Mouse (Mus musculus) intestine, embryonic 15.5 days (tissue): ENCODE results near the gene Polq. TPM values are rescaled to one million over a fixed set of nuclear protein-coding genes. Genes with fewer than 3 reads are reported as not detected.
A peak's percentile ranks its signal among the peaks of the same experiment; 100 is the strongest.

Experiments used
- ATAC-seq: fragments of 200-750 bp; cut with Nextera tagmentation; 2 replicates; pipeline ENCODE4 v1.8.0; 2017; ENCODE audit warnings: moderate TSS enrichment, moderate library complexity
- H3K27ac ChIP-seq: fragments of 300-500 bp; sonication (generic); 2 replicates; pipeline ENCODE4 v1.5.1; 2015; ENCODE audit warnings: mild to moderate bottlenecking, inconsistent platforms
- H3K27me3 ChIP-seq: fragments of 300-500 bp; sonication (generic); replicated peaks from 2 replicates; pipeline ENCODE4 v1.6.1; 2015; ENCODE audit warnings: inconsistent platforms
- H3K36me3 ChIP-seq: fragments of 300-500 bp; sonication (generic); 2 replicates; pipeline ENCODE4 v1.6.1; 2015; ENCODE audit warnings: inconsistent platforms
- H3K4me1 ChIP-seq: fragments of 300-500 bp; sonication (generic); replicated peaks from 2 replicates; pipeline ENCODE4 v1.6.1; 2015; ENCODE audit warnings: inconsistent platforms
- H3K4me2 ChIP-seq: fragments of 300-500 bp; sonication (generic); replicated peaks from 2 replicates; pipeline ENCODE4 v1.6.1; 2015; ENCODE audit warnings: mild to moderate bottlenecking, inconsistent platforms
- H3K4me3 ChIP-seq: fragments of 300-500 bp; sonication (generic); replicated peaks from 2 replicates; pipeline ENCODE4 v1.5.1; 2015; ENCODE audit warnings: inconsistent platforms
- H3K9ac ChIP-seq: fragments of 300-500 bp; sonication (generic); 2 replicates; pipeline ENCODE4 v1.6.1; 2015; ENCODE audit warnings: inconsistent platforms
- H3K9me3 ChIP-seq: fragments of 300-500 bp; sonication (generic); 2 replicates; pipeline ENCODE4 v1.6.1; 2016; ENCODE audit warnings: inconsistent platforms
- WGBS: fragments of 180-500 bp; shearing (Covaris S2); methylation state at CpG from one replicate; pipeline ENCODE4 v1.1.7; 2015; 5-methylcytosine and 5-hydroxymethylcytosine counted together
- polyA plus RNA-seq: library from polyadenylated mRNA; unstranded; fragments of >200 nt; fragmentation: Nextera tagmentation; extraction: Ambion mirVana; gene quantifications from 2 replicates; pipeline ENCODE4 v1.2.1, GENCODE M21; 2015

Polq gene
- 5.3 and 6.3 TPM in 2 replicates for polyA plus RNA-seq

DNA sequence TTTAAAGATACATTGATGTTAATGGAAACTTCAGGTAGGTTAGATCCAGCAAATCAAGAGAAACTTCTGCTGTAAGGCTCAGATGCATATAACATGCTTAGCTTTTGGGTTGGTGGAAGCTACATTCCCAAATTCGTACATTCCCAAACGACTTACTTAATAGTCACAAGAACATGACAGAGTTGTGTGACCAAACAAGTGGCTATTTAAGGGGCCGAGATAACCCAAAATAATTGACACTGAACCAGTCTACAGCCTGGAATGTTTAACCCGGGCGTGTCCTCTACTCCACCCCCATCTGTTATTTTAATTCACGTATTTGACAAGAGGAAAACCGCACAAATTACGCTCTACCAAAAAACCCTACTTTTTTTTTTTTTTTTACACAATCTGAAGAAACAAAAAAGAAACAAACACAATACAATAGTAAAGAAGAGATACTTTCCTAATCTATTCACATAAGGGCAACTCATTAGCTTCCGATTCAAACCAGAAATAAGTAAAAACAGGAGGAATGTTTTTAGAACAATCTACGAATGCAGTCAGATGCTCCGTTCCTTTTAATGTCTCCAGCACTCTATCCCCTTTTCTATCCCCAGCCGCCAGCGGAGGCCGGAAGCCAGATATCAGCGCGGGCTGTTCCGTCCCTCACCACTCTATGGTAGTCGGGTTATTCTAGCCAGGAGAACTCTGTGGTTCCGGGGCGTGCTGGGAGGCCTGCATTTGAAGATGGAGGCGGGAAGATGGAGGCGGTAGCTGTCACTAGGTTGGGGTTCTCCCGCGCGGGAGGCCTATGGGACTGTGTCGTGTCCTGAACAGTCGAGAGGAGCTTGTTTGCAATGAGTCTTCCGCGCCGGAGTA is at the start of gene Polq:
Gene Polq, plus strand, starts transcription at position 726 of the 861 bp plus-strand sequence.
- ATAC-seq: peak; percentile 99
- no peaks in the 10 kb centered on the region for H3K4me1 ChIP-seq
- WGBS: 3% methylated on average over 30 of the region's 30 CpGs
- peak within 1 kb of the TSS; percentile 57 for H3K9ac ChIP-seq
- H3K27me3 ChIP-seq: no peaks in the 10 kb centered on the region
- no peaks in the 10 kb centered on the region for H3K9me3 ChIP-seq
- peak within 1 kb of the TSS; percentile 83 for H3K4me3 ChIP-seq
- peak within 1 kb of the TSS; percentile 84 for H3K4me2 ChIP-seq
- H3K36me3 ChIP-seq: no peaks in the 10 kb centered on the region
- no peak within 1 kb of the TSS for H3K27ac ChIP-seq

DNA sequence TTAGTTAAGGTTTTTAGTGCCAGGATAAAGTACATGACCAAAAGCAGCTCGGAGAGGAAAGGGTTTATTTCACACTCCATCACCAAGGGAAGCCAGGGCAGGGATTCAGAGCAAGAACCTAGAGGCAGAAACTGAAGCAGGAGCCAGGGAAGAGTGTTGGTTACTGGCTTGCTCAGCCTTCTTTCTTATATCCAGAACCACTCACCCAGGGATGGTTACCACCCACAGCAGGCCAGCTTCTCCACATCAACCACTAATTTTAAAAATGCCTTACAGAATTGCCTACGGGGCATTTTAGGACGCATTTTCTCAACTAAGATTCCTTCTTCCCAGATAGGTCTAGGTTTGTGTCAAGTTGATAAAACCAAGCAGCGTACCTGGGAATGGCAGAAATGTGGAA is 48.2 kb upstream of the Polq start:
- Histone ChIP-seq H3K27me3 (no peaks in the 10 kb centered on the region), H3K27ac (no peak overlapping the region), H3K4me3 (no peak overlapping the region), H3K4me2 (no peak overlapping the region), H3K4me1 (no peaks in the 10 kb centered on the region), H3K9ac (no peak overlapping the region), H3K36me3 (no peaks in the 10 kb centered on the region), H3K9me3 (no peaks in the 10 kb centered on the region)
- ATAC-seq: no peak
- 78% methylated on average over 4 of the region's 4 CpGs for WGBS

DNA sequence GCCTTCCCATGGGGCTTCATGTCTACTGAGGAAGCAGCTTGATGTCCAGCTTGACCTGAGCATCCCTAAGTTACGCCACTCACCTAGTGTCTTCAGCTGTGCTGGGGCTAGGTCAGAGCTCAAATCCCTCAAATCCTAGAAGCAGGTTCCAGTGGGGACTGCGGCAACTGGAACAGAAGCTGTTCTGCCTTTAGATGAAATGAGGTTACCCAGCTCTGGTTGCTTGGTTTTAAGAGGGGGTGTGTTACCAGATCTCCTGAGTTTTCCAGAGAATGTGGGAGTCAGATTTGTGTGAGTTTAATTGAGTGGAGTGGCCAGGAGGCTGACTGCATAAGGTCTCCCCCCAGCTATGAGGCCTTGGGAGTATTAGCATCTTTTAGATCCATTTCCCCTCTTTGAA is 32.5 kb upstream of the Polq start:
- Histone ChIP-seq H3K36me3 (no peaks in the 10 kb centered on the region), H3K27me3 (no peaks in the 10 kb centered on the region), H3K9ac (no peak overlapping the region), H3K27ac (no peak overlapping the region), H3K4me1 (no peaks in the 10 kb centered on the region), H3K4me2 (no peak overlapping the region), H3K4me3 (no peak overlapping the region), H3K9me3 (no peaks in the 10 kb centered on the region)
- no peak for ATAC-seq
- 87% methylated on average over 2 of the region's 2 CpGs for WGBS

DNA sequence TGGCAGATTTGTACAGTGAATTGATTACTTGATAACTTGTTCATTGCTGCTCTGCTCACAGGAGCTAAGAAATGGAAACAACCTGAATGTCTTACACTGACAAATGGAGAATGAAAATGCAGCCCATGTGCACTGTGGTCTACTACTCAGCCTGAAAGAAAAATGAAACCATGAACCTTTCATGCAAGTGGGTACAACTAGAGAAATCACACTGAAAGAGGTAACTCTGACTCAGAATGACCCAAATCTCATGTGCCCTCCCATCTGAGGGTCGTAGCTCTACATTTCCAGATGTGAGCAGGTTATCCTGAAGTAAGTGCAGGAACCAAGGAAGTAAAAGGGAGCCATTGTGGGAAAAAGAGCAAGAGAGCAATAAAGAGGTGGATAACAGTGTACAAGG is 27.8 kb upstream of the Polq start:
- H3K9me3 ChIP-seq: no peaks in the 10 kb centered on the region
- no peak overlapping the region for H3K4me2 ChIP-seq
- H3K27ac ChIP-seq: no peak overlapping the region
- no peaks in the 10 kb centered on the region for H3K4me1 ChIP-seq
- no peaks in the 10 kb centered on the region for H3K36me3 ChIP-seq
- no peak for ATAC-seq
- WGBS: 67% methylated on average over 1 of the region's 1 CpGs
- H3K27me3 ChIP-seq: no peaks in the 10 kb centered on the region
- H3K9ac ChIP-seq: no peak overlapping the region
- H3K4me3 ChIP-seq: no peak overlapping the region

DNA sequence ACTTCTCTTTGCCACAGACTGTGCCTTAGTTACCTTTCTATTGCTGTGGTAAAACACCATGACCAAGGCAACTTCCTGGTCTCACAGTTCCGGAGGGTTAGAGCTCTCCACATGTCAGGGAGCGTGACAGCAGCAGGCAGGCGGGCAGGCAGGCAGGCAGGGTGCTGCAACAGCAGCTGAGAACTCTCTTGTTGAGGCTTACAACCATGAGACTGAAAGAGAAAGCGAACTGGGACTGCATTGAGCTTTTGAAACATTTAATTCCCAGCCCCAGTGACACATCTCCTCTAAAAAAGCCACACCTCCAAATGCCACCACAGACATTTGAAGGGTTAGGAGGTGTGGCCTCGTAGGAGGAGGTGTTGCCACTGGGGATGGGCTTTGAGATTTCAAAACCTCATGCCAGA is 25.9 kb upstream of the Polq start:
- H3K36me3 ChIP-seq: no peaks in the 10 kb centered on the region
- H3K9me3 ChIP-seq: no peaks in the 10 kb centered on the region
- no peak for ATAC-seq
- WGBS: 67% methylated on average over 5 of the region's 5 CpGs
- no peak overlapping the region for H3K27ac ChIP-seq
- no peaks in the 10 kb centered on the region for H3K27me3 ChIP-seq
- no peak overlapping the region for H3K4me2 ChIP-seq
- H3K4me3 ChIP-seq: no peak overlapping the region
- no peaks in the 10 kb centered on the region for H3K4me1 ChIP-seq
- no peak overlapping the region for H3K9ac ChIP-seq

DNA sequence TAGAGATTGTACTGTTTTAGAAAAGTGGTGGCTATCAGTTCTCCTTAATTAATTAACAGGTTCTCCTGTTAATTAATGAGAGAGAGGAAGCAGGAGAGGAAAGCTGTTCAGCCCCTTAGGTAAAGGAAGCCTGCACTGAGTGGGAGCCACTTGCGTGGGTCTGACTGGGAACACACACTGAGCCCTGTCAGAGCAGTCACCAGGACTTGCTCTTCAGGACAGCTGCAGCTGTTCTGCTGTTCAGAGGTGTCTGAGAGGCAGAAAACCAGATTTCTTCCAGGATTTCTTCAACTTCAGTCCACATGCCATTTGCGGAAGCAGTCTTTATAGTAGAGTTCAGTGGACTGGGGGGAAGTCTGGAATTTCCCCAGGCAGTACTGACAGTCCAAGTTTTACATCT is 24.2 kb upstream of the Polq start:
- no peak for ATAC-seq
- 69% methylated on average over 2 of the region's 2 CpGs for WGBS

DNA sequence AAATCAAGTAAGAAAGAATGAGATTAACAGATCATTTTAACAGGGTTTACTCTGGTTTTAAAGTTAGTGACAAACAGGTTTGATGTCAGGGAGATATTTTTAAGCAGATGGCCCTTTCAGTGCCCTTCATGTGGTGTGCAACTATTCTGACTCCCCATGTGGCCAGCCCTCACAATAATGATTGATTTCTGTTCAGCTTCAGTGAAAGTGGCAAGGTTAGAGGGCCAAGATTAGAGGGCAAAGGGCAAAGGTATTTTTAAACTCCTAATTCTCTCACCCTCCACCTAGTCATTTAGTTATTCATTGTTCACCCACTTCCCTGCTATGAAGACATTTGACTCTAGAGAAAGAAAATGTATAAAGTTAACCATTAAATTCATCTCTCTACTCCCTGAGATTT is 23.5 kb upstream of the Polq start:
- no peak for ATAC-seq
- no peak overlapping the region for H3K9ac ChIP-seq
- H3K4me2 ChIP-seq: no peak overlapping the region
- no peak overlapping the region for H3K4me3 ChIP-seq
- H3K27ac ChIP-seq: no peak overlapping the region
- H3K36me3 ChIP-seq: no peaks in the 10 kb centered on the region
- H3K9me3 ChIP-seq: no peaks in the 10 kb centered on the region
- H3K27me3 ChIP-seq: no peaks in the 10 kb centered on the region
- H3K4me1 ChIP-seq: no peaks in the 10 kb centered on the region

More for the DNA sequence above, 24.2 kb upstream of the Polq start:
- no peak overlapping the region for H3K9ac ChIP-seq
- H3K27ac ChIP-seq: no peak overlapping the region
- no peak overlapping the region for H3K4me3 ChIP-seq
- no peaks in the 10 kb centered on the region for H3K27me3 ChIP-seq
- H3K36me3 ChIP-seq: no peaks in the 10 kb centered on the region
- no peaks in the 10 kb centered on the region for H3K9me3 ChIP-seq
- no peaks in the 10 kb centered on the region for H3K4me1 ChIP-seq
- no peak overlapping the region for H3K4me2 ChIP-seq

DNA sequence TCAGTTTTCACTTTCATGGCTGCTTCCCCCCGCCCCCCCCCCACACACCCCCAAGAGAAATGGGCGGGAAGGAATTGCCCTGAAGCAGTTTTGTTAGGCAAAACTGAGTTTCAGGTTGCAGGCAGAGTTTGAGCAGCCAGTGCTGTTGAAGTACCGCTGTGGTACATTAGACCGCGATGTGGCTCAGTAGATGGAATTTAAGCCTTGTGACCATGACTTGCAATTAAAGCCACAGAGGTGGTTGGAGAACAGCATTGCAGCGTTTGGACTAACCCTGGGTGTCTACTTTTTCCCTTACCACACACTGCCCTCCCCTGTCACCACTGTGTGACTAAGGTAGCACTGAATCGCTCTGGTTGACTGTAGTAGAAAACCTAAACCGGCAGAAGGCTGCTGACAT is 22.1 kb upstream of the Polq start:
- no peaks in the 10 kb centered on the region for H3K4me1 ChIP-seq
- no peaks in the 10 kb centered on the region for H3K27me3 ChIP-seq
- H3K9me3 ChIP-seq: no peaks in the 10 kb centered on the region
- no peak overlapping the region for H3K4me2 ChIP-seq
- no peak for ATAC-seq
- H3K36me3 ChIP-seq: no peaks in the 10 kb centered on the region
- 69% methylated on average over 8 of the region's 8 CpGs for WGBS
- H3K9ac ChIP-seq: no peak overlapping the region
- no peak overlapping the region for H3K4me3 ChIP-seq
- H3K27ac ChIP-seq: no peak overlapping the region

DNA sequence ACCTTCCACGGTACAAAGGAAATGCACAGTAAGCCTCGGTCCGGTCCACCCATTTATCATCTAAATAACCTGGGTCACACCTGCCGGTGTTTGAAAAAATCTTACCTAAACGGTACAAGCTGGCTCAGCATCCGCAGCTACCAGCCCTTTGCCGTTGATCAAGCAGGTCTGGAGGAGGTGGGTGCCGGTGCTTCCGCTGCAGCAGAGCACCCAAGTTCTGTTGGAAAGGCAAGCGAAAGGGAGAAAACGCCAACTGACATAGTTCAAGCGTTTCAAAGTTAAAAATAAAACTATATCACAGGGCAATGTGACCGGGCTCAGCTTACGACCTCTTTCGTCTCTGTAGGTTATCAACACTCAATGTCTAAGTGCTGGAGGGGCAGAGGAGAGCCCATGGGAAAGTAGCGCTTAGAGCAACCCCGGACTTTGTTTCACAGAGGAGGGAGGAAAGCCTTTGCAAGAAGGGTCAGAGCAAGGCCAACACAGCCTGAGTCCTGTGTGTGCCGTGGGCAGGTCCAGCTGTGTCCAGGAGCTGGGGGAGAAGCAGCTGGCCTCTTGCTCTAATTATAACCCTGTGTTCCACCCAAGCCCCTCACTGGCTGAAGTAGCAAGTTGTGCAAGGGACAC is 21.5 kb upstream of the Polq start, which contains the start of gene Fbxo40:
Gene Fbxo40, minus strand, starts transcription at position 469 of the 627 bp plus-strand sequence.
- no peaks in the 10 kb centered on the region for H3K9me3 ChIP-seq
- no peaks in the 10 kb centered on the region for H3K27me3 ChIP-seq
- H3K4me3 ChIP-seq: no peak within 1 kb of the TSS
- no peak within 1 kb of the TSS for H3K9ac ChIP-seq
- H3K4me1 ChIP-seq: no peaks in the 10 kb centered on the region
- H3K27ac ChIP-seq: no peak within 1 kb of the TSS
- WGBS: 66% methylated on average over 18 of the region's 18 CpGs
- no peak within 1 kb of the TSS for H3K4me2 ChIP-seq
- no peak for ATAC-seq
- no peaks in the 10 kb centered on the region for H3K36me3 ChIP-seq

DNA sequence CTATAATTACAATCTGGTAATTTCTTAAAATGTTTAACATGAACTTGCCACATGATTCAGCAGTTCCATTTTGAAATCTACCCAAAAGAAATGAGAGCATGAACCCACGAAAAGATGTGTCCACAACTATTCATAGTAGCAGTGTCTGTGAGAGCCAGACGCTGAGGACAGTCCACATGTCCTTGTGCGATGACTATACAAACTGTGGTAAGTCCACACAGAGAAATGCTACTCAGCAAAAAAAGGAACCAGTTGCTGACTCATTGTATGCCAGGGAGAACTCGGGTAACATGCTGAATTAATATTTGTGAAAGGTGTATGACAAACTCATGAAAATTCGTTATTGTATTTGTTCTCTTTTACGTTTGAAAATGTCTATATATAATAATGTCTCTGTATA is 13.9 kb upstream of the Polq start:
- Histone ChIP-seq H3K4me2 (no peak overlapping the region), H3K9me3 (no peaks in the 10 kb centered on the region), H3K4me1 (no peaks in the 10 kb centered on the region), H3K9ac (no peak overlapping the region), H3K4me3 (no peak overlapping the region), H3K36me3 (no peaks in the 10 kb centered on the region), H3K27me3 (no peaks in the 10 kb centered on the region), H3K27ac (no peak overlapping the region)
- no peak for ATAC-seq
- WGBS: 73% methylated on average over 6 of the region's 6 CpGs

DNA sequence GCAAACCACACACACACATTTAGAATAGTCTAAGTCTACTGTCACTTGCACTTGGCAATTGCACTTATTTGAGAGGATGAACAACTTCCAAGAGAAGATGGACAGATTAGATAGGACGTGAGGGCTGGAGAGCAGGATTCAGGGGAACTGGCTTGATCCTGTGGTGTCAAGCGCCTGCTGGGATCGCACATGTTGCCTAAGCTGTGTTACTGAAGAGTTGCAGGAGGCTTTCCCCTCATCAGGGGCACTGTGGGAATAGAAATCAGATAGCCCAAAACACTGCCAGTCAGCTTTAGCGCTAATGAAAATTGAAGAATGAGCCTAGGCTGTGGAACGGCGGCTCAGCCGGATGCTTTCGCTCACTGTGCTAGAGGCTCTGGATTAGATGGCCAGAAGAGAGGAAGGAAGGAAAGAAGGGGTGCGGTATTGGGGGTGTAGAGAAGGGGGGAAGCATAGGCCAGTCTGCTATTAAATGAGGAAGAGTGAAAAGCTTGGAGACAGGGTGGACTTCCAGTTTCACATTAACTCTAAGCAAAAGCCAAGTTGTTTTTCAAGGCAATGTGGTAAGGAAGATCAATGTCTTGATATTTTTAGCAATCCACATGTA is 12.1 kb upstream of the Polq start:
- Histone ChIP-seq H3K9ac (no peak overlapping the region), H3K4me1 (no peaks in the 10 kb centered on the region), H3K36me3 (no peaks in the 10 kb centered on the region), H3K4me2 (no peak overlapping the region), H3K4me3 (no peak overlapping the region), H3K27ac (no peak overlapping the region), H3K9me3 (no peaks in the 10 kb centered on the region), H3K27me3 (no peaks in the 10 kb centered on the region)
- WGBS: 79% methylated on average over 9 of the region's 9 CpGs
- ATAC-seq: no peak

DNA sequence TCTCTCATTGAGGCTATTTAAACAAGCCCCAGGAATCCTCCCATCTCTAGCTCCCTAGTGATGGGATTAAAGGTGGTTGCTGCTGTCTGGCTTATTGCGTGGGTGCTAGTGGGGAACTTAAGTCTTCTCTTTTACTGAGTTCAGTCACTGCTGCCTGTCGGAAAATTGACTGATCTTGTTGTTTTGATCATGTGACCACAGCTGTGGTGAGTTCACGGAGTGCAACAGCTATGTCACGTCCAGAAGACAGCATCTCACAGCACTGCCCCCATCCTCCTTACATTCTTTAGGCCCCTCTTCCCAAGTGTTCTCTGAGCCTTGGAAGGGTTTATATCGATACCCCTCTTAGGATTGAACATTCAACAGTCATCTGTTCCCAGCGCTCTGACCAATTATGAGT is 2.3 kb upstream of the Polq start:
- H3K9me3 ChIP-seq: no peaks in the 10 kb centered on the region
- no peaks in the 10 kb centered on the region for H3K27me3 ChIP-seq
- no peak overlapping the region for H3K4me2 ChIP-seq
- H3K27ac ChIP-seq: no peak overlapping the region
- WGBS: 66% methylated on average over 6 of the region's 6 CpGs
- no peaks in the 10 kb centered on the region for H3K36me3 ChIP-seq
- no peak overlapping the region for H3K4me3 ChIP-seq
- H3K4me1 ChIP-seq: no peaks in the 10 kb centered on the region
- no peak for ATAC-seq
- H3K9ac ChIP-seq: no peak overlapping the region
